Comparison of ENCODE assay signal across 9 mouse cellular contexts in genomic region chr11:5095877-5096276, GRCm38 (mm10). TPM values are rescaled to one million over a fixed set of nuclear protein-coding genes. Genes with fewer than 3 reads are reported as not detected.
DNase-seq lines count a peak whose midpoint lies in the region; ATAC-seq and TF ChIP-seq lines count a peak whose summit lies in the region.
"Had no signal": no experiment of that assay in that cellular context is flagged by ENCODE, and none has a peak within 500 bp of the region (broad histone marks: within the 10 kb centered on the region; RNA-seq: fewer than 3 reads in every experiment).

No protein-coding gene starts in this region.

- peaks cover 19% of the 10 kb centered on the region for H3K4me1 ChIP-seq in intestine, embryonic 15.5 days (replicated peaks)
- peaks cover 5% of the 10 kb centered on the region; the same call in 1 of the 2 replicates for H3K4me1 ChIP-seq in intestine, postnatal 0 days (replicated peaks; ENCODE audit: control insufficient read depth, insufficient read depth, low read length)
- peaks cover 6% of the 10 kb centered on the region for H3K4me1 ChIP-seq in testis, adult 2 months (ENCODE audit: control insufficient read depth, insufficient read depth, low read length)
- H3K4me1 ChIP-seq in hindbrain, embryonic 15.5 days (replicated peaks): peaks cover 38% of the 10 kb centered on the region

- no peaks in the 10 kb centered on the region for H3K9me3 ChIP-seq in intestine, embryonic 15.5 days
- no peaks in the 10 kb centered on the region for H3K9me3 ChIP-seq in intestine, postnatal 0 days (ENCODE audit: control insufficient read depth)
- no peaks in the 10 kb centered on the region for H3K9me3 ChIP-seq in hindbrain, embryonic 15.5 days

- peaks cover 2% of the 10 kb centered on the region; the same call in 1 of the 2 replicates for H3K36me3 ChIP-seq in intestine, embryonic 15.5 days
- peaks cover 13% of the 10 kb centered on the region for H3K36me3 ChIP-seq in intestine, postnatal 0 days (ENCODE audit: control insufficient read depth, insufficient read depth)
- peaks cover 2% of the 10 kb centered on the region; the same call in 1 of the 2 replicates for H3K36me3 ChIP-seq in testis, adult 2 months (ENCODE audit: control insufficient read depth, insufficient read depth, low read length)
- H3K36me3 ChIP-seq in hindbrain, embryonic 15.5 days: peaks cover 16% of the 10 kb centered on the region

- no peak for ATAC-seq in intestine, embryonic 15.5 days
- no peak for ATAC-seq in intestine, postnatal 0 days
- ATAC-seq in hindbrain, embryonic 15.5 days (ENCODE audit: low FRiP score, low read depth): no peak
- ATAC-seq: Patski had no signal

- no peak for DNase-seq in testis, postnatal 14 days (ENCODE audit: low spot score)
- no peak for DNase-seq in embryo, embryonic 10 days (ENCODE audit: low spot score)
- DNase-seq in layer of hippocampus, adult 9-11 months: no peak
- DNase-seq: lung, adult 18-20 months had no signal

- no peak for TF ChIP-seq CTCF in intestine, postnatal 0 days (IDR thresholded peaks at IDR 0.05; ENCODE audit: low read depth)
- no peak for TF ChIP-seq CTCF in testis, adult 2 months (IDR thresholded peaks at IDR 0.05; ENCODE audit: control insufficient read depth, insufficient read depth, insufficient replicate concordance, low read depth, low read length)

- WGBS in intestine, embryonic 15.5 days: 78% methylated on average over 5 of the region's 5 CpGs
- 61% methylated on average over 5 of the region's 5 CpGs for WGBS in intestine, postnatal 0 days
- 81% methylated on average over 5 of the region's 5 CpGs for WGBS in hindbrain, embryonic 15.5 days

- no peak for TF ChIP-seq POLR2A in testis, adult 2 months (IDR thresholded peaks at IDR 0.05; ENCODE audit: control insufficient read depth, low read depth, low read length)

- H3K27ac ChIP-seq in intestine, embryonic 15.5 days: no peak overlapping the region
- H3K27ac ChIP-seq in intestine, postnatal 0 days (ENCODE audit: low read depth, low read length): no peak overlapping the region
- H3K27ac ChIP-seq in testis, adult 2 months (ENCODE audit: control insufficient read depth, insufficient read depth, low read depth, low read length): no peak overlapping the region
- H3K27ac ChIP-seq in hindbrain, embryonic 15.5 days (replicated peaks): no peak overlapping the region

- H3K4me2 ChIP-seq in intestine, embryonic 15.5 days (replicated peaks): peak overlapping the region; percentile 12; the same call in 1 of the 2 replicates
- H3K4me2 ChIP-seq in intestine, postnatal 0 days (replicated peaks; ENCODE audit: low read depth): no peak overlapping the region
- H3K4me2 ChIP-seq in hindbrain, embryonic 15.5 days: no peak overlapping the region

- H3K4me3 ChIP-seq in intestine, embryonic 15.5 days (replicated peaks): no peak overlapping the region
- no peak overlapping the region for H3K4me3 ChIP-seq in intestine, postnatal 0 days (ENCODE audit: low read depth, low read length)
- 0 out of 2 replicates have a peak overlapping the region, but pooled peaks have one; percentile 0 for H3K4me3 ChIP-seq in testis, adult 2 months (ENCODE audit: control insufficient read depth, low read depth, low read length)
- H3K4me3 ChIP-seq in hindbrain, embryonic 15.5 days: 0 out of 2 replicates have a peak overlapping the region, but pooled peaks have one; percentile 2

- no peak overlapping the region for H3K9ac ChIP-seq in intestine, embryonic 15.5 days
- no peak overlapping the region for H3K9ac ChIP-seq in intestine, postnatal 0 days (ENCODE audit: low read depth, low read length)
- no peak overlapping the region for H3K9ac ChIP-seq in hindbrain, embryonic 15.5 days

- H3K27me3 ChIP-seq in intestine, embryonic 15.5 days (replicated peaks): no peaks in the 10 kb centered on the region
- H3K27me3 ChIP-seq in intestine, postnatal 0 days (replicated peaks; ENCODE audit: control insufficient read depth, insufficient read depth, low read length): no peaks in the 10 kb centered on the region
- H3K27me3 ChIP-seq in testis, adult 2 months (ENCODE audit: control insufficient read depth, insufficient read depth, low read length): no peaks in the 10 kb centered on the region
- no peaks in the 10 kb centered on the region for H3K27me3 ChIP-seq in hindbrain, embryonic 15.5 days
- H3K27me3 ChIP-seq: Patski had no signal

RNA-seq across cellular contexts. Expression of gene Rhbdd3, which starts 2.8 kb away (rescaled TPM):
- polyA plus RNA-seq in intestine, embryonic 15.5 days (2015; fragmentation: Nextera tagmentation; extraction: Ambion mirVana): 27.5 and 30.0 TPM in 2 replicates
- 17.1 and 17.5 TPM in 2 replicates for polyA plus RNA-seq in intestine, postnatal 0 days (2015; fragmentation: Nextera tagmentation; extraction: Ambion mirVana)
- polyA plus RNA-seq in testis, adult 2 months (2012; rRNA removed): 232 and 237 TPM in 2 replicates
- 44.3 and 44.4 TPM in 2 replicates for polyA plus RNA-seq in hindbrain, embryonic 15.5 days (2015; fragmentation: Nextera tagmentation; extraction: Ambion mirVana)

RNA-seq across cellular contexts. Expression of gene Ewsr1, which starts 3.2 kb away (rescaled TPM):
- 571 and 594 TPM in 2 replicates for polyA plus RNA-seq in intestine, embryonic 15.5 days (2015; fragmentation: Nextera tagmentation; extraction: Ambion mirVana)
- polyA plus RNA-seq in intestine, postnatal 0 days (2015; fragmentation: Nextera tagmentation; extraction: Ambion mirVana): 185 and 196 TPM in 2 replicates
- 433 and 510 TPM in 2 replicates for polyA plus RNA-seq in testis, adult 2 months (2012; rRNA removed)
- polyA plus RNA-seq in hindbrain, embryonic 15.5 days (2015; fragmentation: Nextera tagmentation; extraction: Ambion mirVana): 564 and 566 TPM in 2 replicates

RNA-seq across cellular contexts. Expression of gene Gas2l1, which starts 30.8 kb away (rescaled TPM):
- polyA plus RNA-seq in intestine, embryonic 15.5 days (2015; fragmentation: Nextera tagmentation; extraction: Ambion mirVana): 28.2 and 28.5 TPM in 2 replicates
- 18.9 and 22.8 TPM in 2 replicates for polyA plus RNA-seq in intestine, postnatal 0 days (2015; fragmentation: Nextera tagmentation; extraction: Ambion mirVana)
- 116 and 124 TPM in 2 replicates for polyA plus RNA-seq in testis, adult 2 months (2012; rRNA removed)
- 27.0 and 32.2 TPM in 2 replicates for polyA plus RNA-seq in hindbrain, embryonic 15.5 days (2015; fragmentation: Nextera tagmentation; extraction: Ambion mirVana)

RNA-seq across cellular contexts. Expression of gene Rasl10a, which starts 37.9 kb away (rescaled TPM):
- polyA plus RNA-seq in intestine, embryonic 15.5 days (2015; fragmentation: Nextera tagmentation; extraction: Ambion mirVana): 0.68 and 0.90 TPM in 2 replicates
- polyA plus RNA-seq in intestine, postnatal 0 days (2015; fragmentation: Nextera tagmentation; extraction: Ambion mirVana): 0.93 and 1.2 TPM in 2 replicates
- 2.5 and 3.9 TPM in 2 replicates for polyA plus RNA-seq in testis, adult 2 months (2012; rRNA removed)
- polyA plus RNA-seq in hindbrain, embryonic 15.5 days (2015; fragmentation: Nextera tagmentation; extraction: Ambion mirVana): 1.1 and 1.6 TPM in 2 replicates

RNA-seq across cellular contexts. Expression of gene Emid1, which starts 56.2 kb away (rescaled TPM):
- polyA plus RNA-seq in intestine, embryonic 15.5 days (2015; fragmentation: Nextera tagmentation; extraction: Ambion mirVana): 94.4 and 105 TPM in 2 replicates
- 47.9 and 56.4 TPM in 2 replicates for polyA plus RNA-seq in intestine, postnatal 0 days (2015; fragmentation: Nextera tagmentation; extraction: Ambion mirVana)
- polyA plus RNA-seq in testis, adult 2 months (2012; rRNA removed): 4.0 and 5.2 TPM in 2 replicates
- polyA plus RNA-seq in hindbrain, embryonic 15.5 days (2015; fragmentation: Nextera tagmentation; extraction: Ambion mirVana): 16.0 and 17.1 TPM in 2 replicates
- polyA plus RNA-seq: Patski had no signal

Comparison
In these comparisons a context has a peak if more than half of its experiments do, and no peak if none do; other contexts are left out.
1. H3K4me3 ChIP-seq: peak in testis, adult 2 months (single experiment) and hindbrain, embryonic 15.5 days (single experiment); none in intestine, embryonic 15.5 days (single experiment) and intestine, postnatal 0 days (single experiment).